Mouse (Mus musculus) cortical plate, adult 2 months (tissue): ENCODE results near the gene Fam214a.

Experiments used
- CTCF ChIP-seq: fragments of 200-500 bp; IDR thresholded peaks from 2 replicates; pipeline ENCODE4 v1.5.1; 2011; ENCODE audit warnings: mild to moderate bottlenecking, control low read depth, low read length; ENCODE audit not compliant: insufficient read depth; ENCODE audit errors: extremely low read depth
- POLR2A ChIP-seq: fragments of 200-500 bp; IDR thresholded peaks from 2 replicates; pipeline ENCODE4 v1.6.1; 2011; ENCODE audit warnings: mild to moderate bottlenecking, low read length, control low read depth; ENCODE audit not compliant: insufficient read depth; ENCODE audit errors: extremely low read depth

DNA sequence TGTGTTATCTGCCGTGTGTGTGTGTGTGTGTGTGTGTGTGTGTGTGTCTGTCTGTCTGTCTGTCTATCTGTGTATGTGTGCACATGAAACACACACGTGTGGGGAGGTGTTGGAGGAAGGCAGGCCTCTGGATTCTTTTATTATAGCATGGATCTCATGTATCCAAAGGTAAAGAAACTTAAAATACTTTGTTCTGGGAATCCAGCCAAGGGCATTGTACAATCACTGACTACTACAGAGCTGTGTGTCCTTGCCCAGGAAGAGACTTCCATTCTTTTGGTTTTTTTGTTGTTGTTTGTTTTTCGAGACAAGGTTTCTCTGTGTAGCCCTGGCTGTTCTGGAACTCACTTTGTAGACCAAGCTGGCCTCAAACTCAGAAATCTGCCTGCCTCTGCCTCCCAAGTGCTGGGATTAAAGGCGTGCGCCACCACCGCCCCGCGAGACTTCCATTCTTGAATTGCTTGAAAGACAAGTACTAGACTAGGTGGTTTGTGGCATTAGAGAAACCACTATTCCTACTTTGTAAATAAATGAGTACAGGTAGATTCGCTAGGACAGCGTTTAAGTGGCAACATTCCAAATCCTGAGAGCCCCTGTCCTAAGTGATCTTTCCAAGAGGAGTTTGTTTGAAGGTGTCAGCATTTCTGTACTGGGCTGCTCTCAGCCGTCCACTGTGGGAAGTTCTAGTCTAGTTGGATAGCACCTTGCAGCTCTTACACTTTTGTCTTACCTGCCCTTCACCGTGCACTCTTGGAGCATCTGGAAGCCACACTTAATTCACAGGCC lies 18.7 kb downstream of the Fam214a start:
- TF ChIP-seq CTCF = no peak
- TF ChIP-seq POLR2A = no peak
